Mouse (Mus musculus) layer of hippocampus, postnatal 25 days (tissue): ENCODE results near the gene Taf8. TPM values are rescaled to one million over a fixed set of nuclear protein-coding genes. Genes with fewer than 3 reads are reported as not detected.
"Not testable (repeated sequence)": the region's sequence is repeated elsewhere in the genome, so short reads cannot be mapped to it uniquely, and the experiment has no call there.

ENCODE experiments used
- DNase-seq, 2 experiments: peaks; one replicate each; pipeline ENCODE4 v3.0.0; 2022; ENCODE audit warnings: mixed read lengths in 2 of 2, low spot score in 1 of 2; ENCODE audit errors: extremely low spot score in 1 of 2
- total RNA-seq, 2 experiments: library from RNA; stranded (reverse); gene quantifications; 2 replicates each; pipeline ENCODE4 v1.2.3; 2021

Taf8 gene
- total RNA-seq, 2 experiments from 2014 or later = 15.9 to 19.1 TPM

GRCm38 (mm10) chr17:47521551-47522258 is 19.6 kb upstream of the Taf8 start:
- DNase-seq = peak; percentile 23

- DNase-seq = no peak
Measured at GRCm38 (mm10) chr17:47518205-47518604, 16.1 kb upstream of the Taf8 start.

GRCm38 (mm10) chr17:47516232-47516631 is 14.1 kb upstream of the Taf8 start:
- no peak for DNase-seq

- no peak for DNase-seq
Measured at GRCm38 (mm10) chr17:47515180-47515844, 13.2 kb upstream of the Taf8 start.

DNA sequence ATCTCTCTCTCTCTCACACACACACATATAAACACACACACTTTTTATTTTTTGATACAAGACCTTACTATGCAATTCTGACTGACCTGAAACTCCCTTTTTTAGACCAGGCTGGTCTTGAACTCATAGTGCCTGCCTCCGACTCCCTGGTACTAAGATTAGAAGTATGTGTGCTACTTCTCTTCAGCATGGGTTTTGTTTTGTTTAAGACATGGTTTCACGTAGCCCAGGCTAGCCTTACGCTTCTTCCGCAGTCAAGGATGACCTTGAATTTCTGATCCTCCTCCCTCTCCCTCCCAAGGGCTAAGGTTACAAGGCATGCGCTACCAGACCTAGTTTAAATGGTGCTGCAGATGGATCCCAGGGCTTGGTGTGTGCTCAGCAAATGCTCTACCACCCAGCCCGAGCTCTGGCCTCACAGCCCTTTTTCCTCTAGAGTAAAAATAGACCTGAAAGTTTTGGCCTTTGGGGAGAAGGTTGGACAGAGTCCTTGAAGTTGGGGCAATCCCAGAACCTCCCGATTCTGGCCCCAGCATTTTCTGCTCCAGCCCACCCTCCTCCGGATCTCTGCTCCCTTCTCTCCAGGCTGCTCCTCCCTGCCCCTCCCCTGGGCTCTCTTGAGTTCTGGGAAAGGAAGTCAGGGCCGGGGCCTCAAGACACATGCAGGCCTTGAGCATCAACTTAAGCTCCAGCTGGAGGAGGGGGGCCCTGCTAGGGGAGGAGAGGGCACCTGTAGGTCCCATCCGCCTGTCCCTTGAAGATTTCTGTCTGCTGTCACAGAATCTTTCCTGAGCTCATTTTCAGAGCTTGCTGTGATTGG is 11.1 kb upstream of the Taf8 start:
- no peak for DNase-seq

GRCm38 (mm10) chr17:47511111-47512020 is 9.3 kb upstream of the Taf8 start:
- DNase-seq = peak; percentile 97

DNA sequence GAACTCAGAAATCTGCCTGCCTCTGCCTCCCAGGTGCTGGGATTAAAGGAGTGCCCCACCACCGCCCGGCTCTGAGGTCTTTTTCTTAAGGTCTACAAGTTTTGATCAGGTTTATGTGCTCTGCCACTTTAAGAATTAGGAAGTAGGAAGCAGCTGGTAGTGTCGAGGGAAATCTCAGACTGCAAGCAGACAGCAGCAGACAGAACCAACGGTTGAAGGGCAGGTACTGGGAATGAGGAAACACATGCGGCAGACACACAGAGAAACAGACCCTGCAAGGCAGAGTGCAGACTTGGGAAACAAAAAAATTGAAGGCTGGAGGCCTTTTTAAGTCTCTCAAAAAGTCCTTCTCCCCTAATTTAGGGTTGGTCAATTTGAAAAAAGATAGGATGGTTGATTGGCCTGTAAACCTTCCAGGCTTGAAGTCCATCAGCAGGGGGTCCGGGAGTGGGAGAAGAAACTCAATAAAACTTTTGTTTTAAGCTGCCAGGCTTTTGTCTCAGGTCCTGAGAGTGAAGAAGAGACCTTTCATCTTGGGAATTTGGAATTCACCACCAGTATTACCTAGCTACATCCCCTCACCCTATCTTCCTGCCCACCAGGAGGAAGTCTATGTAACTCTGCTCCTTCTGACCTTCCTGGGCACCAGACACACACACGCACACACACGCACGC is 7.1 kb upstream of the Taf8 start:
- no peak for DNase-seq

DNA sequence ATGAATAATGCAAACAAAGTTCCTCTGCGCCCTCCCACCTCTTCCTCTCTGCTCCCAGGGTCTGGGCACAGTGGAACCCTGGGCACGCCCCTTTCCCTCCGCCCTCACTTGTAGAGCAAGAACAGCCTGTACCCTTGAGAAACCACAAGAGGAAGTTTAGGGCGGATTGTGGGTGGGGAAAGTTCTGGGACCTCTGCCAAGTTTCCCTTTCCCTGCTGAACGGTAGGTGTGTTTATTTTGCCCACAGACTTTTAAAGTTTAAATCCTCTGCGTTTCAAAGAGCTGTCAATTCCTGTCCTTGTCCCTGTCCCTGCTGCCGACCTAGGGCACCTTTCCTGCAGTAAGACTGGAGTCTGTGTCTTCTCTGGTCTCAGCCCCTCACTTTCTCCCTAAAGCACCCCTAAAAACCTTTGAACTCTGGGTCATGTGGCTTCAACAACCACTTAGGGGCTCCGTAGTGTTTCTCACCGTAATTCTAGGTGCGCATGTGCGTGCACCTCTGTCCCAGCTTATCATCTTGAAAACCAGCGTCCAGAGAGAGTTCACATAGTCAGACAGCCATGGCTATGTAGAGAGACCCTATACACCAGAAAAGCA is 6.0 kb upstream of the Taf8 start:
- DNase-seq = peak; percentile 28 to 63

GRCm38 (mm10) chr17:47507523-47507922 is 5.4 kb upstream of the Taf8 start:
- no peak for DNase-seq

DNA sequence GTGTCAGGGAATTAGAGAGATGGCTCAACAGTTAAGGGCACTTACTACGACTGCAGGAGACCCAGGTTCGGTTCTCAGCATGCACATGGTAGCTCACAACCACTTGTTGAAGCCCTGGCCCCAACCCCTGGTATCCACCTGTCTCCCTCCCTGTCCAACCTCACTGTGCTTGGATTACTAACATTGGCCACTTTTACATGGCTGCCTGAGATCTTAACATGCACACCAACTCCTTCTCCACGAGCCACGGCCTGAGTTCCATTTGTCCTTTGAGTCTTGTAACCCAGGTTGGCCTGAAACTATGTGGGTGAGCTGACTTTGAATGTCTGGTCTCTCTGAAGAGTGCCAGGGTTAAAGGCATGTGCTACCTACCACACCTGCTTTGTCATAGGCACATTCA is 4.6 kb upstream of the Taf8 start:
- no peak for DNase-seq

GRCm38 (mm10) chr17:47506042-47506441 is 4.0 kb upstream of the Taf8 start:
- DNase-seq = no peak

DNA sequence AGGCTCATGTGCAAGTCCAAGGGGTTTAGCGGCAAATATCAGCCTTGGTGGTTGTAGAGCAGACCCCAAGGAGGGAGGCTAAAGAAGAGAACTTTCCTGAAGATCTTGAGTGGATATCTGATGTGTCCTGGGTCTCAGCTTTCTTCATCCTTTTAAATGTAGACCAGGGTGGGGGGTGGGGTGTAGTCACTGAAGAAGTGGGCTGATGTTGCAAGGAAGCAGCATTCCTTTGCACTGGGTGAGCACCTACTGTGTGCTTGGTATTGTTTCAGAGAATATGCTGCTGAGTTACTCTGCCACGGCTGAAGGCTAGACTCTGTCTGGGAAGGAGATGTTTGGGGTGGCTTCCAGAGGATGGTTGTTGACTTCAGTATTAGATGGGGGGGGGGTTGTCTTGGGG is 3.5 kb upstream of the Taf8 start:
- DNase-seq = no peak

- peak in 1 of 2 experiments; percentile 46 for DNase-seq
Measured at GRCm38 (mm10) chr17:47504941-47505346, 2.9 kb upstream of the Taf8 start, which contains the start of gene Ccnd3. Gene Ccnd3, plus strand, starts transcription at chr17:47505051.

GRCm38 (mm10) chr17:47504228-47504627 is 2.1 kb upstream of the Taf8 start:
- no peak for DNase-seq

GRCm38 (mm10) chr17:47503689-47504088 is 1.6 kb upstream of the Taf8 start:
- no peak for DNase-seq

DNA sequence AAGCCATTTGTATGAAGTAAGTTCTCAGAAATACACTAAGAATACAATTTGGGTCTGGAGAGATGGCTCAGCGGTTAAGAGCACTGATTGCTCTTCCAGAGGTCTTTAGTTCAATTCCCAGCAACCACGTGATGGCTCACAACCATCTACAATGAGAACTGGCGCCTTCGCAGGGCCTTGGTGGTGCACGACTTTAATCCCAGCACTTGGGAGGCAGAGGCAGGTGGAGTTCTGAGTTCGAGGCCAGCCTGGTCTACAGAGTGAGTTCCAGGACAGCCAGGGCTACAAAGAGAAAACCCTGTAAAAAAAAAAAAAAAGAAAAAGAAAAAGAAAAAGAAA is 584 bp upstream of the Taf8 start:
- DNase-seq = not testable (repeated sequence)

- DNase-seq = no peak
Measured at GRCm38 (mm10) chr17:47501531-47501930, 561 bp downstream of the Taf8 start.

- no peak for DNase-seq
Measured at GRCm38 (mm10) chr17:47494132-47494531, 8.0 kb downstream of the Taf8 start.

DNA sequence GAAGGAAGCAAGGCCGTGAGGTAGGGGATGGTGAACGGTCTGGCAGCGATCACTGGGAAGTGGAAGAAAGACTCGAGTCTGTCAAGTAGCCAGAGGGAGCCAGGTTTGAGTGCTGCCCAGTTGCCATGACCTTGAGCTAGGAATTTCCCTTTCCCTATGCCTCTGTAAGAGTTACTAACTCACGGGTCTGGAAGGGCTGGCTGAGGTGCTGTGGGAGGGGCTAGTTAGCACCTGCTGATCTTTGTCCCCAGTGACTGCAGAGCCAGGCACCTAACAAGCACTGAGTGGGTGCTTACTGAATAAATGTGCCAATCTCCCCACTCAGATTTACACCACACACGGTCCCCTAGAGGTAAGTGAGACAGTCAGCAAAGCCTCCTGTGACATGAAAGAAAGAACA is 8.4 kb downstream of the Taf8 start:
- no peak for DNase-seq
